Mouse (Mus musculus) stomach, postnatal 0 days (tissue): ENCODE results near the gene Cadps. TPM values are rescaled to one million over a fixed set of nuclear protein-coding genes. Genes with fewer than 3 reads are reported as not detected.

Source experiments
- ATAC-seq: fragments of 200-750 bp; cut with Nextera tagmentation; 2 replicates; pipeline ENCODE4 v1.8.0; 2017; ENCODE audit not compliant: low FRiP score, low TSS enrichment
- DNase-seq: peaks from one replicate; pipeline ENCODE4 v3.0.0-alpha.2; 2016; ENCODE audit warnings: low spot score
- H3K27ac ChIP-seq: fragments of 300-500 bp; sonication (generic); replicated peaks from 2 replicates; pipeline ENCODE4 v1.5.1; 2014; ENCODE audit warnings: mild to moderate bottlenecking, control low read depth
- H3K27me3 ChIP-seq: fragments of 300-500 bp; sonication (generic); 2 replicates; pipeline ENCODE4 v1.6.1; 2014; ENCODE audit warnings: low read length; ENCODE audit not compliant: control insufficient read depth, insufficient read depth
- H3K36me3 ChIP-seq: fragments of 300-500 bp; sonication (generic); 2 replicates; pipeline ENCODE4 v1.6.1; 2014; ENCODE audit warnings: low read length, mixed read lengths; ENCODE audit not compliant: control insufficient read depth, insufficient read depth
- H3K4me1 ChIP-seq: fragments of 300-500 bp; sonication (generic); replicated peaks from 2 replicates; pipeline ENCODE4 v1.6.1; 2014; ENCODE audit warnings: antibody characterized with exemption; ENCODE audit not compliant: control insufficient read depth, insufficient read depth
- H3K4me2 ChIP-seq: fragments of 300-500 bp; sonication (generic); replicated peaks from 2 replicates; pipeline ENCODE4 v1.6.1; 2014; ENCODE audit warnings: low read depth, mild to moderate bottlenecking, control low read depth, moderate library complexity
- H3K4me3 ChIP-seq: fragments of 300-500 bp; sonication (generic); 2 replicates; pipeline ENCODE4 v1.5.1; 2014; ENCODE audit warnings: low read depth, low read length, control low read depth
- H3K9ac ChIP-seq: fragments of 300-500 bp; sonication (generic); 2 replicates; pipeline ENCODE4 v1.6.1; 2014; ENCODE audit warnings: mild to moderate bottlenecking, low read length, control low read depth, mixed read lengths
- H3K9me3 ChIP-seq: fragments of 300-500 bp; sonication (generic); 2 replicates; pipeline ENCODE4 v1.6.1; 2016; ENCODE audit warnings: low read length; ENCODE audit not compliant: control insufficient read depth
- CTCF ChIP-seq: IDR thresholded peaks from 2 replicates; pipeline ENCODE4 v1.5.1; 2016; ENCODE audit warnings: antibody characterized with exemption, low read depth, mild to moderate bottlenecking, moderate library complexity
- EP300 ChIP-seq: optimal IDR thresholded peaks from 2 replicates; pipeline ENCODE3; 2016; ENCODE audit warnings: antibody characterized with exemption
- WGBS: fragments of 180-500 bp; shearing (Covaris S2); extraction: QIAGEN DNeasy Blood & Tissue Kit; methylation state at CpG from one replicate; pipeline ENCODE4 v1.1.7; 2014; 5-methylcytosine and 5-hydroxymethylcytosine counted together
- polyA plus RNA-seq: library from polyadenylated mRNA; unstranded; fragments of >200 nt; fragmentation: Nextera tagmentation; extraction: Ambion mirVana; gene quantifications from 2 replicates; pipeline ENCODE4 v1.2.1, GENCODE M21; 2015

The Cadps gene
- polyA plus RNA-seq, 1 experiment from 2014 or later = 1.5 TPM

GRCm38 (mm10) chr14:12558920-12559573 is 263.8 kb downstream of the Cadps start:
- H3K4me1 ChIP-seq = no peaks in the 10 kb centered on the region
- no peak for DNase-seq
- no peaks in the 10 kb centered on the region for H3K36me3 ChIP-seq
- no peak for TF ChIP-seq EP300
- no peaks in the 10 kb centered on the region for H3K9me3 ChIP-seq
- no peaks in the 10 kb centered on the region for H3K27me3 ChIP-seq
- H3K9ac ChIP-seq = no peak overlapping the region
- no peak overlapping the region for H3K27ac ChIP-seq
- no peak overlapping the region for H3K4me3 ChIP-seq
- ATAC-seq = no peak
- 47% methylated on average over 7 of the region's 7 CpGs for WGBS
- H3K4me2 ChIP-seq = no peak overlapping the region

- Histone ChIP-seq H3K9ac (no peak overlapping the region), H3K27ac (no peak overlapping the region), H3K4me1 (no peaks in the 10 kb centered on the region), H3K4me2 (no peak overlapping the region), H3K4me3 (no peak overlapping the region), H3K9me3 (no peaks in the 10 kb centered on the region), H3K36me3 (no peaks in the 10 kb centered on the region), H3K27me3 (no peaks in the 10 kb centered on the region)
- TF ChIP-seq EP300 (no peak), CTCF (no peak)
- ATAC-seq = no peak
- DNase-seq = no peak
- 65% methylated on average over 2 of the region's 2 CpGs for WGBS
Observed at GRCm38 (mm10) chr14:12554486-12554885, 268.4 kb downstream of the Cadps start.

GRCm38 (mm10) chr14:12551353-12551752 is 271.5 kb downstream of the Cadps start:
- TF ChIP-seq CTCF (no peak), EP300 (no peak)
- peak; percentile 30 for DNase-seq
- no peak overlapping the region for H3K9ac ChIP-seq
- H3K4me1 ChIP-seq = no peaks in the 10 kb centered on the region
- peak; percentile 47; the same call in 1 of the 2 replicates for ATAC-seq
- no peak overlapping the region for H3K27ac ChIP-seq
- H3K4me2 ChIP-seq = no peak overlapping the region
- no peak overlapping the region for H3K4me3 ChIP-seq
- H3K9me3 ChIP-seq = no peaks in the 10 kb centered on the region
- no peaks in the 10 kb centered on the region for H3K27me3 ChIP-seq
- no peaks in the 10 kb centered on the region for H3K36me3 ChIP-seq
- WGBS = 38% methylated on average over 6 of the region's 6 CpGs

GRCm38 (mm10) chr14:12550931-12551330 is 271.9 kb downstream of the Cadps start:
- Histone ChIP-seq H3K27ac (no peak overlapping the region), H3K9me3 (no peaks in the 10 kb centered on the region), H3K4me2 (no peak overlapping the region), H3K36me3 (no peaks in the 10 kb centered on the region), H3K4me1 (no peaks in the 10 kb centered on the region), H3K4me3 (no peak overlapping the region), H3K27me3 (no peaks in the 10 kb centered on the region), H3K9ac (no peak overlapping the region)
- no peak for TF ChIP-seq CTCF
- no peak for TF ChIP-seq EP300
- no peak for DNase-seq
- WGBS = 31% methylated on average over 5 of the region's 5 CpGs
- no peak for ATAC-seq

GRCm38 (mm10) chr14:12549290-12549689 is 273.6 kb downstream of the Cadps start:
- DNase-seq (no peak), ATAC-seq (no peak)
- H3K9ac ChIP-seq = no peak overlapping the region
- H3K4me2 ChIP-seq = no peak overlapping the region
- TF ChIP-seq CTCF = 0 out of 2 replicates have a peak, but pooled peaks have one; percentile 9
- TF ChIP-seq EP300 = no peak
- no peak overlapping the region for H3K4me3 ChIP-seq
- no peaks in the 10 kb centered on the region for H3K27me3 ChIP-seq
- H3K36me3 ChIP-seq = no peaks in the 10 kb centered on the region
- no peak overlapping the region for H3K27ac ChIP-seq
- H3K4me1 ChIP-seq = no peaks in the 10 kb centered on the region
- H3K9me3 ChIP-seq = no peaks in the 10 kb centered on the region

GRCm38 (mm10) chr14:12547496-12547895 is 275.4 kb downstream of the Cadps start:
- Histone ChIP-seq H3K9ac (no peak overlapping the region), H3K27ac (no peak overlapping the region), H3K4me3 (no peak overlapping the region), H3K27me3 (no peaks in the 10 kb centered on the region), H3K4me2 (no peak overlapping the region), H3K4me1 (no peaks in the 10 kb centered on the region), H3K9me3 (no peaks in the 10 kb centered on the region), H3K36me3 (no peaks in the 10 kb centered on the region)
- ATAC-seq (no peak), DNase-seq (no peak)
- TF ChIP-seq EP300 = no peak
- no peak for TF ChIP-seq CTCF
- WGBS = 90% methylated on average over 4 of the region's 4 CpGs
